Mouse (Mus musculus) C2C12 (cell line): ENCODE results near the gene Ggt7.

Experiments used
- CEBPB ChIP-seq: IDR thresholded peaks from one replicate; pipeline ENCODE4 v1.6.1; 2011; ENCODE audit warnings: low read depth, mild to moderate bottlenecking, control low read depth, moderate library complexity
- CTCF ChIP-seq: IDR thresholded peaks from one replicate; pipeline ENCODE4 v1.5.1; 2011; ENCODE audit not compliant: control insufficient read depth, insufficient read depth, insufficient read length
- FOSL1 ChIP-seq: IDR thresholded peaks from one replicate; pipeline ENCODE4 v1.8.0; 2011; ENCODE audit warnings: mild to moderate bottlenecking, low read length; ENCODE audit not compliant: poor library complexity, insufficient read depth, severe bottlenecking
- MAX ChIP-seq: IDR thresholded peaks from one replicate; pipeline ENCODE4 v1.6.1; 2011; ENCODE audit warnings: mild to moderate bottlenecking, control low read depth
- MYOD1 ChIP-seq: IDR thresholded peaks from one replicate; pipeline ENCODE4 v1.6.1; 2011; ENCODE audit warnings: low read depth; ENCODE audit not compliant: control insufficient read depth, insufficient read length
- MYOG ChIP-seq: IDR thresholded peaks from one replicate; pipeline ENCODE4 v1.6.1; 2011; ENCODE audit not compliant: control insufficient read depth, insufficient read length; ENCODE audit errors: extremely low read depth

GRCm38 (mm10) chr2:155451256-155451655 lies 66.8 kb downstream of the Ggt7 start:
- no peak for TF ChIP-seq CTCF
- no peak for TF ChIP-seq FOSL1
- no peak for TF ChIP-seq MAX
- TF ChIP-seq CEBPB = no peak
- no peak for TF ChIP-seq MYOD1
- no peak for TF ChIP-seq MYOG
